Mouse (Mus musculus): Measurements from ENCODE around the gene Psmd9. TPM values are rescaled to one million over a fixed set of nuclear protein-coding genes. Genes with fewer than 3 reads are reported as not detected.

Gene Psmd9
- 73.6 and 77.6 TPM in 2 replicates for polyA plus RNA-seq (2015; fragmentation: Nextera tagmentation; extraction: Ambion mirVana)

DNA sequence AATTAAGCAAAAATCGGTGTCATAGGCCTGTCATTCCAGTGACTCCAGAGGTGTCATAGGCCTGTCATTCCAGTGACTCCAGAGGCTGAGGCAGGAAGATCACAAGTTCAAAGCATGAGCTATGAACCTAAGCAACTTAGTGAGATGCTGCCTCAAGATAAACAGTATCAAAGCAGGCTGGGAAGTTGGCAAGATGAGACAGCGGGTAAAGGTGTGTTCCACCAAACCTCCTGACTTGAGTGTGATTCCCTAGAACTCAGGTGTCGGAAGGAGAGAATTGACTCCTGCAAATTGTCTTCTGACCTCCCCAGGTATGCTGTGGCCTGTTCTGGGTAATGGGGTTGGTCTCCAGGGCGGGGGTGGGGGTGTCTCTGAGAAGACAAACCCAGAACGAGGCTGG, at the start of gene Psmd9:
Gene Psmd9 (plus strand): TSS at position 130 of the 400 bp plus-strand sequence.
- H3K9ac ChIP-seq (ENCODE audit: low read depth, low read length): no peak within 1 kb of the TSS
- no peak within 1 kb of the TSS for H3K4me2 ChIP-seq (ENCODE audit: low read length)
- no peak within 1 kb of the TSS for H3K27ac ChIP-seq (ENCODE audit: low read length)
- H3K36me3 ChIP-seq (ENCODE audit: control insufficient read depth, insufficient read depth, low read length): peaks cover 14% of the 10 kb centered on the region
- no peak within 1 kb of the TSS for H3K4me3 ChIP-seq (ENCODE audit: low read depth, low read length)
- H3K27me3 ChIP-seq (ENCODE audit: control insufficient read depth, insufficient read depth, low read depth, low read length): no peaks in the 10 kb centered on the region
- WGBS: 80% methylated on average over 5 of the region's 5 CpGs
- no peaks in the 10 kb centered on the region for H3K9me3 ChIP-seq (replicated peaks; ENCODE audit: control insufficient read depth, low read length, poor library complexity, severe bottlenecking)
- no peaks in the 10 kb centered on the region; the same call in 1 of the 2 replicates for H3K4me1 ChIP-seq (ENCODE audit: control insufficient read depth, insufficient read depth, low read length)
- ATAC-seq: no peak

DNA sequence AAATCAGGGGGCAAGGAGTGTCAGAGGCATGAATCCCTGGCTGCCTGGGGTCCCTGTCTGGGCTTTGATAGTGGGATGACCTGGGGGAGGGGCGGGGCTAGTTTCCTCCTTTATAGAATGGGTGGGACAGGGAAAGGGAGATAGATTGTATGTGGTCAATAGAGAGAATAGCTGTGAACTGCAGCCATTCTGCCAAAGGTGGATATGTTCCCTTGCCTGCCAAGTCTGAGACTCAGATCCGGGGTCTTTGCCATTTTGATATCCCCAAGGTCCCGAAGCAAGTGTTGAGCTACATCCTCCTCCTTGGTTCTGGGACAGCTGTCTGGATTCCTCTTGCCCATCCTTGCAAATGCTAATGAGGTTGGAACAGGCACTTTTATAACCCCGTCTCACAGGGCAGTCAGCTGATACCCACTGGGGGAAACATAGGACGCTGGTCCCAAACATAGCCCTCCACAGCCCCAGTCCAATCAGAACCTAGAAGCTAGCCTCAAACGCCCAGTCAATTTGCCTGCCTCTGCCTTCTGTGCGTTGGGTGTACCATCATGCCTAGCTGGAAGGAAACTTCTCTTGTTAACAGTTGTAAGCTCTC, 48.5 kb upstream of the Psmd9 start:
- H3K27ac ChIP-seq (ENCODE audit: low read length): no peak overlapping the region
- H3K4me2 ChIP-seq (ENCODE audit: low read length): no peak overlapping the region
- H3K9me3 ChIP-seq (replicated peaks; ENCODE audit: control insufficient read depth, low read length, poor library complexity, severe bottlenecking): no peaks in the 10 kb centered on the region
- H3K27me3 ChIP-seq (ENCODE audit: control insufficient read depth, insufficient read depth, low read depth, low read length): no peaks in the 10 kb centered on the region
- no peaks in the 10 kb centered on the region for H3K4me1 ChIP-seq (ENCODE audit: control insufficient read depth, insufficient read depth, low read length)
- H3K9ac ChIP-seq (ENCODE audit: low read depth, low read length): no peak overlapping the region
- H3K36me3 ChIP-seq (ENCODE audit: control insufficient read depth, insufficient read depth, low read length): 0 out of 2 replicates have a peak, but pooled peaks cover 2% of the 10 kb centered on the region
- no peak for ATAC-seq
- no peak overlapping the region for H3K4me3 ChIP-seq (ENCODE audit: low read depth, low read length)
- 52% methylated on average over 7 of the region's 7 CpGs for WGBS

DNA sequence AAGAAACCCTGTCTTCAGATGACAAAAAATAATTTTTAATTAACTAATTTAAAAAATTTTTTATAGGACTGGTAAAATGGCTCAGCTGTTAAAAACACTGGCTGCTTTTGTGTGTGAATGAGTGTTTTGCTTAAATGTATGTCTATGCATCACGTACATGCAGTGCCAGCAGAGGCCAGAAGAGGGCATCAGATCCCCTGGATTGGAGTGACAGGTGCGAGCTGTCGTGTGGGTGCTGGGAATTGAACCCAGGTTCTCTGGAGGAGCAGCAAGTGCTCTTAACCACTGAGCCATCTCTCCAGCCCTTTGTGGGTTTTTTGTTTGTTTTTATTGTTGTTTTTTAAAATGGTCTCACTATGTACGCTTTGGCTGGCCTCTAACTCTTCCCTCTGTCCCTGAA, 47.0 kb upstream of the Psmd9 start:
- H3K4me1 ChIP-seq (ENCODE audit: control insufficient read depth, insufficient read depth, low read length): no peaks in the 10 kb centered on the region
- H3K9me3 ChIP-seq (replicated peaks; ENCODE audit: control insufficient read depth, low read length, poor library complexity, severe bottlenecking): no peaks in the 10 kb centered on the region
- no peak overlapping the region for H3K4me3 ChIP-seq (ENCODE audit: low read depth, low read length)
- H3K27me3 ChIP-seq (ENCODE audit: control insufficient read depth, insufficient read depth, low read depth, low read length): no peaks in the 10 kb centered on the region
- H3K36me3 ChIP-seq (ENCODE audit: control insufficient read depth, insufficient read depth, low read length): 0 out of 2 replicates have a peak, but pooled peaks cover 2% of the 10 kb centered on the region
- H3K27ac ChIP-seq (ENCODE audit: low read length): no peak overlapping the region
- ATAC-seq: no peak
- H3K4me2 ChIP-seq (ENCODE audit: low read length): no peak overlapping the region
- WGBS: 91% methylated on average over 4 of the region's 4 CpGs
- no peak overlapping the region for H3K9ac ChIP-seq (ENCODE audit: low read depth, low read length)

DNA sequence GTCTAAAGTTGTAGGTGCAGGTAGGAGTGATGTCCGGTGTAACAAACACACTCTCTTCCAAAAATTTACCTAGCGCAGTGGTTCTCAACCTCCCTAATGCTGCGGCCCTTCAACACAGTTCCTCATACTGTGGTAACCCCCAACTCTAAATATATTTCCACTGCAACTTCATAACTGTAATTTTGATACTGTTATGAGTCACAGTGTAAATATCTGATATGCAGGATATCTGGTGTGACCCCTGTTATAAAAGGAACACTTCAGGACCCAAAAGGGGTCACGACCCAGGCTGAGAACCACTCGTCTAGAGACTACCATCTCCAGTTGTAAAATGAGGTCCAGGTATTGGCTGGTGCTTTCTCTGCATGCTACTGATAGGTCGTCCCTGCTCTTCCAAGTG, 44.1 kb upstream of the Psmd9 start:
- no peak for ATAC-seq
- H3K36me3 ChIP-seq (ENCODE audit: control insufficient read depth, insufficient read depth, low read length): 0 out of 2 replicates have a peak, but pooled peaks cover 9% of the 10 kb centered on the region

DNA sequence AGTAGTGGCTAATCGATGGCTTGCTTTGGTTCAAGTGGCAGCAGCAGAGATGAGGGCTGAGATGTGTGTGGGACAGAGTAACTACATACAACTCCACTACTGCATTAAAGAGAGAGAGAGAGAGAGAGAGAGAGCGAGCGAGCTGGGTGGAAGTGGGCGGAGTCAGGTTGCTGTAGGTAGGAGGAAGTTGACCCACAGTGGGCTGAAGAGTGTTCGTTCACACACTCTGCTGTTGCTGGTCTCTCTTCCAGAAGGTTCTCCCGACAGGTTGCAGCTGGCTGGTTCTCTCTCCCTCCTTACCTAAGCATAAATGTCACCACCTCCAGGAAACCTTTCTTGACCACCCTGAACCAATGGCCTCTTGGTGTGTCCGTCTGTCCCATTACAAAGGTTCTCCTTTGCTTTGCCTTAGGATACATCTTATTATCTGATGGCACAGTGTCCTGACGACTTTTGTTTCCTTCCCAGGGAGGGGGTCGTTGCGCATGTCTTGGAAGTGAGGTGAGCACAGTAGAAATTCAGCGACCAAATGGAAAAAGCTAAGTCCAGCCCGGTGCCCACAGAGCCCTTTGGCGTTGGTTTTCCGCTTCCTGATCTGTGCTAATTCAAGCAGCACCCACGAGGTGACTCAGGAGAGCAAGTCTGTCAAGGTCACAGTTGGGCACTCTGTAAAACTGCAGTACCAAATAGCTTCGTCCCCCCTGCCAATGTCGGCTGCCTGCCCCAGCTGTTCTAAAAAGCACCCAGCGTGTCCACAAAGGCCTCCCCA, 43.4 kb upstream of the Psmd9 start:
- Histone ChIP-seq H3K27me3 (ENCODE audit: control insufficient read depth, insufficient read depth, low read depth, low read length) (no peaks in the 10 kb centered on the region), H3K4me2 (ENCODE audit: low read length) (no peak overlapping the region), H3K9me3 (replicated peaks; ENCODE audit: control insufficient read depth, low read length, poor library complexity, severe bottlenecking) (no peaks in the 10 kb centered on the region), H3K4me3 (ENCODE audit: low read depth, low read length) (no peak overlapping the region), H3K27ac (ENCODE audit: low read length) (no peak overlapping the region), H3K9ac (ENCODE audit: low read depth, low read length) (no peak overlapping the region), H3K36me3 (ENCODE audit: control insufficient read depth, insufficient read depth, low read length) (0 out of 2 replicates have a peak, but pooled peaks cover 9% of the 10 kb centered on the region), H3K4me1 (ENCODE audit: control insufficient read depth, insufficient read depth, low read length) (no peaks in the 10 kb centered on the region)
- 88% methylated on average over 18 of the region's 18 CpGs for WGBS
- ATAC-seq: no peak

More for the DNA sequence above, 44.1 kb upstream of the Psmd9 start:
- Histone ChIP-seq H3K4me1 (ENCODE audit: control insufficient read depth, insufficient read depth, low read length) (no peaks in the 10 kb centered on the region), H3K27me3 (ENCODE audit: control insufficient read depth, insufficient read depth, low read depth, low read length) (no peaks in the 10 kb centered on the region), H3K4me2 (ENCODE audit: low read length) (no peak overlapping the region), H3K9me3 (replicated peaks; ENCODE audit: control insufficient read depth, low read length, poor library complexity, severe bottlenecking) (no peaks in the 10 kb centered on the region), H3K9ac (ENCODE audit: low read depth, low read length) (no peak overlapping the region), H3K4me3 (ENCODE audit: low read depth, low read length) (no peak overlapping the region), H3K27ac (ENCODE audit: low read length) (no peak overlapping the region)
- WGBS: 86% methylated on average over 6 of the region's 6 CpGs

DNA sequence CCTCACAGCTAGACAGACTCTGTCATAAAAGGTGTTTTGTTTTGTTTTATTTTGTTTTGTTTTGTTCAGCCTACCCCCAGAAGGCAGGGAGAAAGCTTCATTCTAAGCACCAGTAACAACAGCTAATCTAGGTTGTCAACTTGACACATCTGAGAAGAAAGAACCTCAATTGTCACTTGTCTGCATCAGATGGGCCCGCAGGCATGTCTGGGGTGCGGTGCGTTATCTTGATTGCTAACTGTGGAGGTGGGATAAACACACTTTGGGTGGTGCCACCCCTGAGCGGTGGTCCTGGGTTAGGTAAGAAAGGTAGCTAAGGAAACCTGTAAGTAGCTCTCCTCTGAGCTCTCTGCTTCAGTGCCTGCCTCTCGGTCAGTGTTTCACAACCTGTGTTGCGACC, 42.2 kb upstream of the Psmd9 start:
- no peaks in the 10 kb centered on the region for H3K27me3 ChIP-seq (ENCODE audit: control insufficient read depth, insufficient read depth, low read depth, low read length)
- 0 out of 2 replicates have a peak, but pooled peaks cover 9% of the 10 kb centered on the region for H3K36me3 ChIP-seq (ENCODE audit: control insufficient read depth, insufficient read depth, low read length)
- H3K4me3 ChIP-seq (ENCODE audit: low read depth, low read length): no peak overlapping the region
- WGBS: 84% methylated on average over 6 of the region's 6 CpGs
- H3K4me1 ChIP-seq (ENCODE audit: control insufficient read depth, insufficient read depth, low read length): peaks cover 7% of the 10 kb centered on the region
- no peaks in the 10 kb centered on the region for H3K9me3 ChIP-seq (replicated peaks; ENCODE audit: control insufficient read depth, low read length, poor library complexity, severe bottlenecking)
- H3K27ac ChIP-seq (ENCODE audit: low read length): no peak overlapping the region
- no peak for ATAC-seq
- no peak overlapping the region for H3K9ac ChIP-seq (ENCODE audit: low read depth, low read length)
- H3K4me2 ChIP-seq (ENCODE audit: low read length): no peak overlapping the region

DNA sequence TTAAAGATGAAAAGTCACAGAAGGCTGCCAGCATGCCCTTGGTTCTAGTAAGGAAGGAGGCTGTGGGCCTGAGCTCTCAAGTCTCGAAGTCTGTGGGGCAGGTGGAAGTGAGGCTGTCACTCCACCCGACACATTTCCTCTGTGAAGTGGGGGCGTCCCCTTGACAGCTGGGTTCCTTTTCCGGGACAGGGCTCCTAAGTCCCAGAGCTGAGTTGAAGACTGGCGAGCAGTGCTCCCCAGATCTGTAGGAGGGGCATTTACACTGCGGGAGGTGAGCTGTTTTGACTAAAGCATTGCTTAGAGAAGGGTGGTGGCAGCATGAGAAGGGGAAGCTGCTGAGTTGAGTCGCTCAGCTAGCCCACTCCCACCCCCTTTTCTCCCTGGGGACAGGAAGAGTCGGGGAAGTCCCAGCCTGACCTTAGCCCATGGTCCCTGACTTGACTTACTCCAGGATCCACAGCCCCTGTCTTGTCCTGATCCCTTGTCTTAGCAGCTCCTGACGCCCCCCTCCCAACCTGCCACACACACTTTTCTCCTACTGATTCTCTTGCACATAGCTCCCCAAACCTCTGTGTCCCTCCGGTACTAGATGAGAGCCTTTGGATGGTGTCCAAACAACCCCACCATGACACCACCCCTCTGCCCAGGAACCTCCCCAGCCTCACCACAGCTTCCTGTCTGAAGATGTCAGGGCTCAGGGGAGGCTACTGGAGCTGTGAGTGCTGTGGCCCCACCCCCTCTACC, 40.6 kb upstream of the Psmd9 start:
- Histone ChIP-seq H3K4me2 (ENCODE audit: low read length) (no peak overlapping the region), H3K9me3 (replicated peaks; ENCODE audit: control insufficient read depth, low read length, poor library complexity, severe bottlenecking) (no peaks in the 10 kb centered on the region), H3K4me1 (ENCODE audit: control insufficient read depth, insufficient read depth, low read length) (peaks cover 20% of the 10 kb centered on the region), H3K36me3 (ENCODE audit: control insufficient read depth, insufficient read depth, low read length) (0 out of 2 replicates have a peak, but pooled peaks cover 7% of the 10 kb centered on the region), H3K9ac (ENCODE audit: low read depth, low read length) (no peak overlapping the region), H3K27ac (ENCODE audit: low read length) (no peak overlapping the region), H3K27me3 (ENCODE audit: control insufficient read depth, insufficient read depth, low read depth, low read length) (no peaks in the 10 kb centered on the region), H3K4me3 (ENCODE audit: low read depth, low read length) (no peak overlapping the region)
- no peak for ATAC-seq
- 64% methylated on average over 10 of the region's 10 CpGs for WGBS

DNA sequence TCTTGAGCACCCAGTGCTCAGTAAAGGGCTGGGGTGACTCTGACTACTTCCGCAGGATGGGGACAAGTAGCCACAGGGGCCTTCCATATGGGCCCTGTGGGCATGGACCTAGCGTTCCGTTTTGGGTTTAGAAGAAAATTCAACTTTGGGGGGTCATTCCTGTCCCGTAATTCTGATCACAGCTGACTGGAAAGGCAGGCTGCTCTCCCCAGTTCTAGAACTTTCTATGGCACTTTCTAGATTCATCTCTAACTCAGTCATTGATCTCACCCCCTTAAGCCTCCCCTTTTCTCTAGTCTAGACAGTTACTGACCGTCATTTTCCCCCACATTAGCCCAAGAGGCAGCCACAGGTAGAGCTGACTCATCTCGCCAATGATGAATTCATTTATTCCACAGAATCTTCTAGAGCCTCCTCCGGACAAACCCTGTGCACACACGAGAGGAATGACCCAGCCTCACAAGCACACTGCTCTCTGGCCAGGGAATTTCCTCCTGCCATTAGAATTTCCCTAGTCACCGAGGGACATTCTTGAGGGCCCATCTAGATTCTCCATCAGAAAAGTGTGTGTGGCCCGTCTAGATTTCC, 39.9 kb upstream of the Psmd9 start:
- Histone ChIP-seq H3K9me3 (replicated peaks; ENCODE audit: control insufficient read depth, low read length, poor library complexity, severe bottlenecking) (no peaks in the 10 kb centered on the region), H3K4me1 (ENCODE audit: control insufficient read depth, insufficient read depth, low read length) (peaks cover 27% of the 10 kb centered on the region), H3K4me3 (ENCODE audit: low read depth, low read length) (no peak overlapping the region), H3K36me3 (ENCODE audit: control insufficient read depth, insufficient read depth, low read length) (0 out of 2 replicates have a peak, but pooled peaks cover 7% of the 10 kb centered on the region), H3K4me2 (ENCODE audit: low read length) (no peak overlapping the region), H3K27ac (ENCODE audit: low read length) (no peak overlapping the region), H3K9ac (ENCODE audit: low read depth, low read length) (no peak overlapping the region), H3K27me3 (ENCODE audit: control insufficient read depth, insufficient read depth, low read depth, low read length) (no peaks in the 10 kb centered on the region)
- no peak for ATAC-seq
- 88% methylated on average over 10 of the region's 10 CpGs for WGBS
